Mouse (Mus musculus): ENCODE measurements at regions not wholly inside any gene's neighbourhood (a gene's known extent, or its start where the extent isn't known, plus 50 kb on each side); places are given as distances from the start of the nearest gene placed in this dataset.
"Not testable (repeated sequence)": the region's sequence is repeated elsewhere in the genome, so short reads cannot be mapped to it uniquely, and the experiment has no call there.

DNA sequence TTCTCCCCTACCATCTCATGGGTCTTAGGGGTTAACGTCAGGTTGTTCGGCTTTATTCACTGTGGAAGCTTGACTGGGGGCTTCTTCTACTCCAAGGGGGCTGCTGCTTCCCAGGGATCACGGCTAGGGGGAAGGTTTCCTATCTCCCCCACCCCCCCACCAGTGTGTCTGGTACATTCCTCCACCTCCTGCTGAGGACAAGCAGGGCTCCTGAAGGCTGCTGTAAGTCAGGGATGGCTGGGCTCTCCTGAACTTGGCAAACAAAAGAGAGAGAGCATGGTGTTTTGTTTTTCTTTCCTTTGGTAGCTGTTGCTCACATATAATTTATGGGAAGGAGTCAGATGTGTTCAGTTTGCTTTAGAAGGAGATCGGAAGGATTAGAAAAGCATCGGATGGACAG lies 54.7 kb upstream of the Commd3 start:
- peak; percentile 4 for DNase-seq (ENCODE audit: low spot score)

- DNase-seq (ENCODE audit: low spot score) = no peak
Measured at GRCm38 (mm10) chr2:18609868-18610185, 62.4 kb upstream of the Commd3 start.

- DNase-seq (ENCODE audit: low spot score) = no peak
Measured at GRCm38 (mm10) chr2:18609075-18609867, 62.9 kb upstream of the Commd3 start.

GRCm38 (mm10) chr2:18608260-18609074 lies 63.7 kb upstream of the Commd3 start:
- DNase-seq (ENCODE audit: low spot score) = peak; percentile 60

DNA sequence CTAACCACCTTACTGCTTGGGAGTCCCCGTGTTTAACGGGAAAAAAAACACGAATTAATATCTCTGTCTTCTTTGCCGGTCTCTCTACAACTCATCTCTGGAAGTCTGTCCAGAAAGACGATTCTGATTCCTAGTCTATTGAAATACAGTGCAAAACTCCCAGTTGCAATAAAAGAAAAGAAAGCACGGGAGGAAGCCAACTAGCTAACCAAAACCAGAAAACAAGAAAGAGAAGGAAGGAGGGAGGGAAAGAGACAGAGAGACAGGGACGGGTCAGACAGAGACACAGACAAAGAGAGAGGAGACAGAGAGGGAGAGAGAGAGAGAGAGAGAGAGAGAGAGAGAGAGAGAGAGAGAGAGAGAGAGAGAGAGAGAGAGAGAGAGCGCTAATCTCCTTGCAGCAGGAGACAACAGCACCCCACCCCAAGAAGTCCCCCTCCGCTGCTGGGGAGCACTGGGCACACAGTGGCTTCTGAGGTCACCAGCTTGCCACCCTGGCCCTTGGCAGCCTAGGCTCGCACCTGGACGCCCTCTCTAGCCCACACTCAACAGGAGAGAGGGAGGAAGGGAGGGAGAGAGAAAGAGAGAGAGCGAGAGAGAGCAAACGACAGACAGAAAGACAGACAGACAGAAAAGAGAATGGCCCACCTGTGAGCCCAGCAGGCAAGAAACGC lies 64.5 kb upstream of the Commd3 start:
- DNase-seq (ENCODE audit: low spot score) = no peak

- DNase-seq (ENCODE audit: low spot score) = no peak
Measured at GRCm38 (mm10) chr2:18607088-18607487, 65.1 kb upstream of the Commd3 start.

GRCm38 (mm10) chr2:18592221-18592620 lies 80.0 kb upstream of the Commd3 start:
- no peak for DNase-seq (ENCODE audit: low spot score)

DNA sequence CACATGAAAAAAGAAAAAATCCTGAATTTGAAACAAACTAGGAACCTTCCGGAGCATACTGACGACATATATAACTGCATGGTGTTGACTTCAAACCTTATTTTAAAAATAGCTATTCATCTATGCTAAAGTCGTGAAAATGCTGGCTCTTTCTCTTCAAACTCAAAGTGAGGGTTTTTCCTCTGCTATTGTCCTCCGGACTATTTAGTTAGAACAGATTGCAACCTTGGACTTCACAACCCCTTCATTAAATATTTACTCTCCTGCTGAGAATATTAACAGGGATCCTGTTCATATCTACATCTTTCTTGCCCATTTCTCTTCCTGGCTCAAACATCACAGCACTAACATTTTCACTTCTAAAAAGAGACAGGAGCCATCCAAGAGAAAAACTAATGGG lies 84.0 kb upstream of the Commd3 start:
- DNase-seq (ENCODE audit: low spot score) = no peak

DNA sequence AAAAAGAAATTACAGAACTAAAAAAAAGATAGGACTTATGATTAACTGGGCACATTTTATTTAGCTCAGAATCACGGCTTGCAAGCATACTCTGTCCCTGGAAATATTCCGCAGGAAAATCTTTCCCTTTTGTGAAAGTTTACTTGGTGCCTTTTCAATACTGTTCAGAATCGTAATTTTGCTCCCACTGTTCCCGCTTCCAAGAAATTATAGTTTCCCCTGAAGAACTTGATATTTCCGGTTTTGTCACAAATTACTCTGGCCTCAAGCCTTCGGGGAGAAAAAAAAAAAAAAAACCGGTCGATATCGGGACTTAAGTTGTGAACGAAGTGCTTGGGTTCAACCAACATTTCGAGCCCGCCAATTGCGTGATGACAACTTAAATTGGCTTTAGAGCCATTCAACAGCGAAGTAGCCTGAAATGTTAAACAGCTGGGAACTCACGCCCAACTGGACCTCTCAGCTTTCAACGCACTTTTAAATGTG lies 84.4 kb upstream of the Commd3 start:
- DNase-seq (ENCODE audit: low spot score) = peak; percentile 81

- peak; percentile 84 for DNase-seq (ENCODE audit: low spot score)
Measured at GRCm38 (mm10) chr2:18586925-18587724, 85.1 kb upstream of the Commd3 start.

DNA sequence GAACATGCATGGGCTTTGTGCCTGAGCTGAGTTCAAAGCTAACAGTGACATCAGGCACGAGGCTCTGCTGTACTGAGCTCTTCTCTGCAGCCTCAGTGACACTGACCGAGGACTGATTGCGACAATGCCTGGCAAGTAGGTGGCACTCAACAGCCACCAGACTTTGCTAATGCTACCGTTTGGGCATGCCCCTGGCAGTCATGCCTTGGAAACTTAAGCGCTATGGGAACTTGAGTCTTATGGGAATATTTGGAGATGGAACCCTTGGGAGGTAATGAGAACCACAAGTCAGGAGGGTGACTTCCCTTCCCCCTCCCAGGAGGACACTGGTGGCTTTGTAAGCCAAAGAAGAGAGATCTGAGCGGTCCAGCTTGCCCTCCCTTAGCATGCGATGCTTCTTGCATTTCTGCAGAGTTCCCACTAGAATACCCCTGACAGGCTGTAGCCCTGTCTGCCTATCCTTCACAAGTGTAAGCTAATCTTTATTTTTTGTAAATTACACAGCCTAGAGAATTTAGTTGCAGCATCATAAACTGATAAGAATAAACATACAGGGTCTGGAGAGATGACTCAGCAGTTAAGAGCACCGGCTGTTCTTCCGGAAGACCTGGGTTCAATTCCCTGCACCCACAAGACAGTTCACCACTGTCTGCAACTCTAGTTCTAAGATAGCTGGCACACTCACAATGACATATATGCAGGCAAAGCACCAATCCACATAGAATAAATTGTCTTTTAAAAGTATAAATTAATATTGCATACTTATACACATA lies 86.4 kb upstream of the Commd3 start:
- DNase-seq (ENCODE audit: low spot score) = no peak

- no peak for DNase-seq (ENCODE audit: low spot score)
Measured at GRCm38 (mm10) chr2:18558133-18558532, 114.1 kb upstream of the Commd3 start.

DNA sequence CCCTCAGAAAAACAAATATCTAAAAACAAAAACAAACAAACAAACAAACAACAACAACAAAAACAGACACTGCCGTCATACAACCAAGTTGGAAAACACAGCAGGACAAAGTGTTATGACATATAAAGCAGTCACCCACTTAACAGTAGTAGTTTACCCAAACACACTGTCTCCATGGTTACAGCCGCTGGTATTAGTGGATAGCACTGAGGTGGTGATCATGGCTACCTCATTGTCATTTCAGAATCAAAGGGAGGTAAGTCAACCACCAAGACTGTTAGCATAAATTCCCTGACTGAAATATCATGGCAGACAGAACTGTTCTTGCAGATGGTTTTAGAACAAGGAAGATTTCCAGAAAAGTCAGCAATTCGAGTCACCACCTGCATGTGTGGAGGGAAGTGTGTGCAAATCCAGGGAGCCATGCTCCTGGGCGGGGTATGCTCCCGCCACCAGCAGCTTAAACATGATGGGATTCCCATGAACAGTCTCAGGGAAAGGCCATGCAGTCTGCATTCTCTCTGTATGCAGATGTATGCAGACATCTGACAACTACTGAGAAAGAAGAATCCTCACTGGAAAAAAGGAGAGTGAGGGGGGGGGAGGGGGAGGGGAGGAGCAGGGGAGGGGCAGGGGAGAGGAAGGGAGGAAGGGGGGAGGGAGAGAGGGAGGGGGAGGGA lies 124.1 kb upstream of the Commd3 start:
- no peak for DNase-seq (ENCODE audit: low spot score)

GRCm38 (mm10) chr2:18524387-18524786 lies 131.8 kb upstream of the Dnajc1 start:
- DNase-seq (ENCODE audit: low spot score) = no peak

- DNase-seq (ENCODE audit: low spot score) = no peak
Measured at GRCm38 (mm10) chr2:18523911-18524310, 131.3 kb upstream of the Dnajc1 start.

- peak; percentile 32 for DNase-seq (ENCODE audit: low spot score)
Measured at GRCm38 (mm10) chr2:18513435-18513834, 120.8 kb upstream of the Dnajc1 start.

DNA sequence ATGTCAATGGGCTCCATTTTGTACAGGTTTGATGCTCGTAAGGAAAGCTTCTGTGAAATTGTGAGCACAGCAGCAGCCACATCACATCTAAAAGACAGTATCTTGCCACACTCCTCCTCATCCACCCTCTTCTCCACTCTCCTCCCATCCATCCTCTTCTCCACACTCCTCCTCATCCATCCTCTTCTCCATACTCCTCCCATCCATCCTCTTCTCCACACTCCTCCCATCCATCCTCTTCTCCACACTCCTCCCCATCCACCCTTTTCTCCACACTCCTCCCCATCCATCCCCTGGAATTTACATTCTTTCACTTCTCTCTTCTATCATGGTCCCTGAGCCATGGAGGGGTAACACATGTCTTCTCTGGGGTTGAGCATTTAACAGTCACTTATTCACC lies 116.7 kb upstream of the Dnajc1 start:
- no peak for DNase-seq (ENCODE audit: low spot score)

GRCm38 (mm10) chr2:18473361-18473771 lies 80.7 kb upstream of the Dnajc1 start:
- no peak for DNase-seq (ENCODE audit: low spot score)

GRCm38 (mm10) chr2:18460901-18461300 lies 68.3 kb upstream of the Dnajc1 start:
- DNase-seq (ENCODE audit: low spot score) = no peak

DNA sequence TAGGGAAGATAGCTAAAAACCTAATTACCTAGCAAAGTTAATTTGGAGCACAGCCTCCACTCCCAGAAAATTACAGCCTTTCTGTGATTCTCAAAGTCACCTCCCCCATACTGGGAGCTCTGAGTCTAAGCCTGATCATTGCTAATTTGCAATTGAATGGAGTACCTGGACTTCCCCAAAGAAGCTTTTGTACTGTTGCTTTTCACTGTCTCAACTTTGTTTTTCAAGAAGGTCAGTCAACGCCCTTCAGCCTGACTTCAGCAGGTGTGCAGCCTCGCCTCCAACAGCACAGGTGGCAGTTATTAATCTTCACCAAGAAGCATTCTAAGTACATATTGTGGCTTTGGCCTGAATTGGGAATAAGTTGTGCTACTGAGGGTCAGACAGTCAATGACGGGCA lies 67.7 kb upstream of the Dnajc1 start:
- not testable (repeated sequence) for DNase-seq (ENCODE audit: low spot score)
